Mouse (Mus musculus): ENCODE data around the gene Pglyrp2. TPM values are rescaled to one million over a fixed set of nuclear protein-coding genes. Genes with fewer than 3 reads are reported as not detected.

The Pglyrp2 gene
- polyA plus RNA-seq, 1 experiment from 2014 or later, result 0.30 TPM

DNA sequence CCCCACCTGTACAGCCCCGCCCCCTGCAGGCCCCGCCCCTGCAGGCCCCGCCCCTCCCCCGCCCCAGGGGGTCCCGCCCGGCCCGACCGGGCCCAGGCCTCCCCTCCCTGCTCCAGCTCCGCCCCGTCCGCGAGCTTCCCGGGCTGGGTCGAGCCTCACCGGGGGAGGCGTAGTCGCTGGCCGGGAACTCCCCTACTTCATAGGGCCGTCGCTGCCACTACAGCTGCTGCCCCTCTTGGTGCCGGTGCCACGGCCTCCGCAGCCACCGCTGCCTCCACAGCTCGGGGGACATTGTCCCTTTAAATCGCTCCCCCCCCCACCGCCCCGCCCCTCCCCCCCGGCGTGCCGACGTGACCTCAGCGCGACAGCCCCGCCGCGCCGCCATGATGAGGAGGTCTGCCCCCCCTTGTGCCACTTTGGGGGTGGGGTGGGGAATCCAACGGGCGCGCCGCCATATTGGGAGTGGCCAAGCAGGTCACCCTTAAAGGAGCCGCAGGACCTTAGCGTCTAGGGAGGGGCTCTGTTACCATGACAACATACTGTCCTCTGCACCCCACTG lies 34.8 kb downstream of the Pglyrp2 start, which contains the start of gene Wiz:
Gene Wiz (minus strand): TSS at position 339 of the 559 bp plus-strand sequence.
- H3K9ac ChIP-seq (ENCODE audit: low read length), result peak within 1 kb of the TSS; percentile 76
- 0 out of 2 replicates have a peak within 1 kb of the TSS, but pooled peaks have one; percentile 54 for H3K27ac ChIP-seq (ENCODE audit: low read depth)
- WGBS, result under 1% methylated on average over 17 of the region's 44 CpGs
- no peaks in the 10 kb centered on the region for H3K9me3 ChIP-seq (ENCODE audit: control insufficient read depth, low read length)
- H3K36me3 ChIP-seq (ENCODE audit: control insufficient read depth, insufficient read depth, low read length), result peaks cover 10% of the 10 kb centered on the region
- ATAC-seq (replicated peaks; ENCODE audit: low FRiP score, low TSS enrichment, low read depth) (peak; percentile 88), DNase-seq (ENCODE audit: low spot score) (peak; percentile 98)
- peak within 1 kb of the TSS; percentile 91 for H3K4me2 ChIP-seq (ENCODE audit: low read length)
- H3K4me1 ChIP-seq (replicated peaks; ENCODE audit: control insufficient read depth, insufficient read depth, low read length), result peaks cover 5% of the 10 kb centered on the region; the same call in 1 of the 2 replicates
- H3K4me3 ChIP-seq (ENCODE audit: low read depth, low read length), result peak within 1 kb of the TSS; percentile 72
- H3K27me3 ChIP-seq (replicated peaks; ENCODE audit: control insufficient read depth, insufficient read depth, low read length), result peaks cover 39% of the 10 kb centered on the region

DNA sequence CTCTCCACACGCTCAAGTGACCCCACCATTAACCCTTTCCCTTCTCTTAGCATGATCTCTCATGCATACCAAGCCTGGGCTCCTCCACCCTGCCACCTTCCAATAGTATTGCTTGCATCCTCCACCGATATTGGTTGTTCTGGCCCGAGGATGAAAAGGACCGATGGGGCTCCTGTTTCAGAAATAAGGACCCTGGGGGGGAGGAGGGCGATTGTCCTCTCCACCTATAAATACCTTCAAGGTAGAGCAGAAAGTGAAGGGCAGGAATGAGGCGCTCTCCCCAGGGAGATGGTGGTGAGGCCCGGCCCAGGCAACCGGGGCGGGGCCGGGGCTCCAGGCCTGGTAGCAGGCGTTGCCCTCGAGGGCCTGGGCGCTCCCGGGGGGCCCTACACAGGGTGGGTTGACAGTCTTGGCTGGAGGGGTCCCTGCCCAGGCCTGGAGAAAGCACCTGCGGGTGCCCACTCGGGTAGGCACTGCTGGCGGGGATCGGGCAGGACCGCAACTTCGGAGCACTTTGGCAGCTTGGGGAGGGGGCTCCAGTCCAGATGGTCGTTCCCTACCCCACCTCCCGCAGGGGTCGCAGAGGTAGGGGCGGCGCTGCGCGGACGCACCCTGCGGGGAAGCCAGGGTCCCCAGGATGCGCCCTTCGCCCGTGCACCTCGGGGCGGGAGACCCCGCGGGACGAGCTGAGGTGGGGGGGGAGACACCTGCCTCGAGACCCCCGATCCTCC lies 35.4 kb downstream of the Pglyrp2 start:
- Histone ChIP-seq H3K27me3 (replicated peaks; ENCODE audit: control insufficient read depth, insufficient read depth, low read length) (peaks cover 32% of the 10 kb centered on the region), H3K27ac (ENCODE audit: low read depth) (0 out of 2 replicates have a peak overlapping the region, but pooled peaks have one; percentile 54), H3K36me3 (ENCODE audit: control insufficient read depth, insufficient read depth, low read length) (peaks cover 15% of the 10 kb centered on the region), H3K9ac (ENCODE audit: low read length) (peak overlapping the region; percentile 76), H3K4me3 (ENCODE audit: low read depth, low read length) (peak overlapping the region; percentile 72), H3K4me1 (replicated peaks; ENCODE audit: control insufficient read depth, insufficient read depth, low read length) (peaks cover 5% of the 10 kb centered on the region; the same call in 1 of the 2 replicates), H3K4me2 (ENCODE audit: low read length) (peak overlapping the region; percentile 91), H3K9me3 (ENCODE audit: control insufficient read depth, low read length) (no peaks in the 10 kb centered on the region)
- peak; percentile 70 for ATAC-seq (replicated peaks; ENCODE audit: low FRiP score, low TSS enrichment, low read depth)
- 1% methylated on average over 36 of the region's 39 CpGs for WGBS
- DNase-seq (ENCODE audit: low spot score), result no peak

DNA sequence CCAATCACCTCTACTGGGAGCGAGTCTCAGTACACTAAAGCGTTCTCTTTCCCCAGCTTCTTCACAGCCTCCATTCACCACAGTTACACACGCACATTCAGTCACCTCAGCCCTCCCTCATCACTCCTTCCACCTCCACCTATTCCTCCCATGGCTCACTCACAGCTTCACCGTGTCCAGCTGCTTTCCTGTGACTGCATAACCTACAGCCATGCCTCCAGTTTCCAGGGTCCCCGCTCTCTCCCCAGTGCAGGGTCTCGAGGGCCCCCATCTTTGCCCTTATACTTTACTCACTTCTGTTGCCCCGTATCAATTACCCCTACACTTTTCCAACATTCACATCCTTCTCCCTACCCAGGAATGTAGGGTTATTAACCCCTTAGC lies 36.0 kb downstream of the Pglyrp2 start:
- ATAC-seq (replicated peaks; ENCODE audit: low FRiP score, low TSS enrichment, low read depth), result no peak
- H3K9ac ChIP-seq (ENCODE audit: low read length), result no peak overlapping the region

GRCm38 (mm10) chr17:32386659-32387432 lies 37.1 kb downstream of the Pglyrp2 start:
- Histone ChIP-seq H3K4me3 (ENCODE audit: low read depth, low read length) (no peak overlapping the region), H3K27me3 (replicated peaks; ENCODE audit: control insufficient read depth, insufficient read depth, low read length) (peaks cover 15% of the 10 kb centered on the region), H3K27ac (ENCODE audit: low read depth) (no peak overlapping the region), H3K9me3 (ENCODE audit: control insufficient read depth, low read length) (no peaks in the 10 kb centered on the region), H3K36me3 (ENCODE audit: control insufficient read depth, insufficient read depth, low read length) (peaks cover 20% of the 10 kb centered on the region), H3K4me1 (replicated peaks; ENCODE audit: control insufficient read depth, insufficient read depth, low read length) (no peaks in the 10 kb centered on the region), H3K9ac (ENCODE audit: low read length) (no peak overlapping the region), H3K4me2 (ENCODE audit: low read length) (no peak overlapping the region)
- ATAC-seq (replicated peaks; ENCODE audit: low FRiP score, low TSS enrichment, low read depth), result no peak
- no peak for DNase-seq (ENCODE audit: low spot score)
- 71% methylated on average over 9 of the region's 9 CpGs for WGBS

More for the DNA sequence above, 36.0 kb downstream of the Pglyrp2 start:
- no peak for DNase-seq (ENCODE audit: low spot score)
- peaks cover 5% of the 10 kb centered on the region; the same call in 1 of the 2 replicates for H3K4me1 ChIP-seq (replicated peaks; ENCODE audit: control insufficient read depth, insufficient read depth, low read length)
- peaks cover 27% of the 10 kb centered on the region for H3K27me3 ChIP-seq (replicated peaks; ENCODE audit: control insufficient read depth, insufficient read depth, low read length)
- H3K4me2 ChIP-seq (ENCODE audit: low read length), result peak overlapping the region; percentile 91
- no peaks in the 10 kb centered on the region for H3K9me3 ChIP-seq (ENCODE audit: control insufficient read depth, low read length)
- no peak overlapping the region for H3K27ac ChIP-seq (ENCODE audit: low read depth)
- peak overlapping the region; percentile 72; the same call in 1 of the 2 replicates for H3K4me3 ChIP-seq (ENCODE audit: low read depth, low read length)
- 39% methylated on average over 7 of the region's 7 CpGs for WGBS
- peaks cover 20% of the 10 kb centered on the region for H3K36me3 ChIP-seq (ENCODE audit: control insufficient read depth, insufficient read depth, low read length)

DNA sequence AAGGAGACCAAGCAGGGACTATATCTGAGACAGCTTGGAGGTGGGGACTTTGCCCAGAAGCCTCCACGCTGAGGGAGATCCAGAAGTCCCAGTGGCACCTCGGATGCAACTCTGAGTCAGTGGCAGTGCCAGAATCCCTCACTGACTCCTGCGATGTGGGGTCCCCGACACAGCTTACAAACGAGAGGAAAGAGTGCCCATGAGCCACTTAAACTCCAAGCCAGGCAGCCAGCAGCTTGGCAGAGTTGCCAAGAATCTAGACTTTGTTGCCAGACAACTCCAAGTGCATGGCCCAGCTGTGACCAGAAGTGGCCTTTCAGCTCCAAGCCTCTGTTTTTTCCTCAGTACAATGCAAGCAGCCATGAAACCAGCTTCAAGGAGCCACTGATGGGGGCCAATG lies 40.3 kb downstream of the Pglyrp2 start:
- DNase-seq (ENCODE audit: low spot score) (no peak), ATAC-seq (replicated peaks; ENCODE audit: low FRiP score, low TSS enrichment, low read depth) (no peak)
- H3K36me3 ChIP-seq (ENCODE audit: control insufficient read depth, insufficient read depth, low read length), result peaks cover 20% of the 10 kb centered on the region
- no peak overlapping the region for H3K27ac ChIP-seq (ENCODE audit: low read depth)
- H3K4me2 ChIP-seq (ENCODE audit: low read length), result no peak overlapping the region
- H3K4me3 ChIP-seq (ENCODE audit: low read depth, low read length), result no peak overlapping the region
- no peaks in the 10 kb centered on the region for H3K4me1 ChIP-seq (replicated peaks; ENCODE audit: control insufficient read depth, insufficient read depth, low read length)
- H3K9me3 ChIP-seq (ENCODE audit: control insufficient read depth, low read length), result no peaks in the 10 kb centered on the region
- H3K9ac ChIP-seq (ENCODE audit: low read length), result no peak overlapping the region
- WGBS, result 88% methylated on average over 5 of the region's 5 CpGs
- H3K27me3 ChIP-seq (replicated peaks; ENCODE audit: control insufficient read depth, insufficient read depth, low read length), result no peaks in the 10 kb centered on the region

DNA sequence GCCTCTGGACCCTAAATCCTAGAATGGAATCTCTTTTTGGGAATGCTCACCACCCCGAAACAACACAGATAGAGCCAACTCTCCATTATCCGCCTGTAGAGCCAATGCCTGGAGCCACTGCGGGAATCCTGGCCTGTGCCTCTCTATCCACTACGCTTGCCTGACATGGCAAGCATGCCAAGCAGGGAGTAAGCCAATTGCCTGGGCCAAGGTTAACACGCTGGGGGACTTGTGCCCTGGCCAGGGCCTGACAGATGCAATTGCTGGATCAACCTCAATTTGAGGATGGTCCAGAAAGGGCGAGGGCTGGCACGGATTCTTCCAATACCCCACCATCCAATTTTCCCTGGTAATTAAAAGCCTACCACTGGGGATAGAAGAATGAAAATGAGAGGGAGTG lies 41.4 kb downstream of the Pglyrp2 start:
- Histone ChIP-seq H3K4me3 (ENCODE audit: low read depth, low read length) (no peak overlapping the region), H3K9me3 (ENCODE audit: control insufficient read depth, low read length) (no peaks in the 10 kb centered on the region), H3K9ac (ENCODE audit: low read length) (no peak overlapping the region), H3K36me3 (ENCODE audit: control insufficient read depth, insufficient read depth, low read length) (peaks cover 21% of the 10 kb centered on the region), H3K4me1 (replicated peaks; ENCODE audit: control insufficient read depth, insufficient read depth, low read length) (no peaks in the 10 kb centered on the region), H3K27ac (ENCODE audit: low read depth) (no peak overlapping the region), H3K4me2 (ENCODE audit: low read length) (no peak overlapping the region), H3K27me3 (replicated peaks; ENCODE audit: control insufficient read depth, insufficient read depth, low read length) (no peaks in the 10 kb centered on the region)
- WGBS, result 92% methylated on average over 7 of the region's 7 CpGs
- DNase-seq (ENCODE audit: low spot score) (no peak), ATAC-seq (replicated peaks; ENCODE audit: low FRiP score, low TSS enrichment, low read depth) (no peak)

DNA sequence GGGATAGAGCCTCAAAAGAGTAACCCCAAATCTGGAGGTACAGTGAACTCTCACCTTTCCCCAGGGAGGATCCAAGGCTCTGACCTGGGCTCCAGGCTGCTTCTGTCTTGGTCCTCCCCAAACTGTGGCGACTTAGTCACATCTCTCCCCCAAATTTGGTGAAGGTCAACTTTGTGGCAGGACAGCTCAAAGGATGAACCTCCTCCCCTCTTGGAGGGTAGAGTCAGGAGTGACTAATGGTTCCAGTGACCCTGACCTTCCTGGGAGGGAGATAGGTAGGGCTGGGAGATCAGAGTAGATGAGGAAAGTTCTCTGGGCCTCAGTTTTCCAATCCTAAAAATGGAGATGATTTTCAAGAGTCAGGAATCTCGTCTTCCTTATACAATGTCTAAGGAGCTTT lies 45.2 kb downstream of the Pglyrp2 start:
- DNase-seq (ENCODE audit: low spot score), result no peak
- Histone ChIP-seq H3K4me3 (ENCODE audit: low read depth, low read length) (no peak overlapping the region), H3K9ac (ENCODE audit: low read length) (no peak overlapping the region), H3K4me1 (replicated peaks; ENCODE audit: control insufficient read depth, insufficient read depth, low read length) (no peaks in the 10 kb centered on the region), H3K9me3 (ENCODE audit: control insufficient read depth, low read length) (no peaks in the 10 kb centered on the region), H3K4me2 (ENCODE audit: low read length) (no peak overlapping the region), H3K27ac (ENCODE audit: low read depth) (no peak overlapping the region), H3K27me3 (replicated peaks; ENCODE audit: control insufficient read depth, insufficient read depth, low read length) (no peaks in the 10 kb centered on the region), H3K36me3 (ENCODE audit: control insufficient read depth, insufficient read depth, low read length) (peaks cover 19% of the 10 kb centered on the region)
- no peak for ATAC-seq (replicated peaks; ENCODE audit: low FRiP score, low TSS enrichment, low read depth)
- 82% methylated on average over 2 of the region's 2 CpGs for WGBS

DNA sequence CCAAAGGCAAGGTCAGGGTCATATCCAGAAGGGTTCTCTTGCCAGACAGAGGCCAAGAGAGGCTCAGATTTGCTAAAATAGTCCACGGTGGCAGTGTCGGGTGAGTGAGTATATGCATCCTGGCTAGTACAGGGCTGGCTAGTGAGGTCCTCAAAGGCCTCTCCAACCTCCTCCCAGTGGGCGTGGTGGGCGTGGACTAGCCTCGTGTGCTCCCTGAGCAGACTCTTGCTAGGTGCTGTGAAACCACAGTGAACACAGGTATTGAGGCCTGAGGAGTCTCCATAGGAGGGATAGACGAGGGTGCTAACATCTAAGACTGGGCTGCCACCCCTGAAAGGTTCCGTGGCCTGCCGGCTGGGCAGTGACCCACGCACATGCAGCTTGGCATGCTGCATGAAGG lies 46.8 kb downstream of the Pglyrp2 start:
- no peak overlapping the region for H3K4me3 ChIP-seq (ENCODE audit: low read depth, low read length)
- H3K27me3 ChIP-seq (replicated peaks; ENCODE audit: control insufficient read depth, insufficient read depth, low read length), result no peaks in the 10 kb centered on the region
- 87% methylated on average over 9 of the region's 9 CpGs for WGBS
- no peak overlapping the region for H3K9ac ChIP-seq (ENCODE audit: low read length)
- no peaks in the 10 kb centered on the region for H3K4me1 ChIP-seq (replicated peaks; ENCODE audit: control insufficient read depth, insufficient read depth, low read length)
- H3K27ac ChIP-seq (ENCODE audit: low read depth), result no peak overlapping the region
- H3K36me3 ChIP-seq (ENCODE audit: control insufficient read depth, insufficient read depth, low read length), result peaks cover 12% of the 10 kb centered on the region
- ATAC-seq (replicated peaks; ENCODE audit: low FRiP score, low TSS enrichment, low read depth) (no peak), DNase-seq (ENCODE audit: low spot score) (no peak)
- H3K9me3 ChIP-seq (ENCODE audit: control insufficient read depth, low read length), result no peaks in the 10 kb centered on the region
- no peak overlapping the region for H3K4me2 ChIP-seq (ENCODE audit: low read length)
